Mouse (Mus musculus) neural tube, embryonic 13.5 days (tissue): Measurements from ENCODE around the gene Fam240a. TPM values are rescaled to one million over a fixed set of nuclear protein-coding genes. Genes with fewer than 3 reads are reported as not detected.
A peak's percentile ranks its signal among the peaks of the same experiment; 100 is the strongest.

Source experiments
- ATAC-seq: fragments of 200-750 bp; cut with Nextera tagmentation; 2 replicates; pipeline ENCODE4 v1.8.0; 2017; ENCODE audit warnings: low read depth, mild to moderate bottlenecking, moderate TSS enrichment, moderate library complexity
- H3K27ac ChIP-seq: fragments of 300-500 bp; sonication (generic); replicated peaks from 2 replicates; pipeline ENCODE4 v1.5.1; 2015; ENCODE audit warnings: moderate library complexity, mild to moderate bottlenecking, inconsistent platforms
- H3K27me3 ChIP-seq: fragments of 300-500 bp; sonication (generic); 2 replicates; pipeline ENCODE4 v1.6.1; 2015; ENCODE audit warnings: mild to moderate bottlenecking, inconsistent platforms
- H3K36me3 ChIP-seq: fragments of 300-500 bp; sonication (generic); 2 replicates; pipeline ENCODE4 v1.6.1; 2015; ENCODE audit warnings: mild to moderate bottlenecking, inconsistent platforms
- H3K4me1 ChIP-seq: fragments of 300-500 bp; sonication (generic); replicated peaks from 2 replicates; pipeline ENCODE4 v1.6.1; 2015; ENCODE audit warnings: inconsistent platforms
- H3K4me2 ChIP-seq: fragments of 300-500 bp; sonication (generic); 2 replicates; pipeline ENCODE4 v1.6.1; 2015; ENCODE audit warnings: inconsistent platforms, mild to moderate bottlenecking, moderate library complexity
- H3K4me3 ChIP-seq: fragments of 300-500 bp; sonication (generic); 2 replicates; pipeline ENCODE4 v1.5.1; 2015; ENCODE audit warnings: mild to moderate bottlenecking, inconsistent platforms
- H3K9ac ChIP-seq: fragments of 300-500 bp; sonication (generic); 2 replicates; pipeline ENCODE4 v1.6.1; 2015; ENCODE audit warnings: moderate library complexity, mild to moderate bottlenecking, inconsistent platforms
- H3K9me3 ChIP-seq: fragments of 300-500 bp; sonication (generic); 2 replicates; pipeline ENCODE4 v1.6.1; 2016; ENCODE audit warnings: inconsistent platforms
- WGBS: fragments of 180-500 bp; shearing (Covaris S2); methylation state at CpG from one replicate; pipeline ENCODE4 v1.1.7; 2015; 5-methylcytosine and 5-hydroxymethylcytosine counted together
- polyA plus RNA-seq: library from polyadenylated mRNA; unstranded; fragments of >200 nt; fragmentation: Nextera tagmentation; extraction: Ambion mirVana; gene quantifications from 2 replicates; pipeline ENCODE4 v1.2.1, GENCODE M21; 2015

The Fam240a gene
- not detected in 2 replicates for polyA plus RNA-seq

GRCm38 (mm10) chr9:110916786-110917185 lies at the start of gene Fam240a:
Gene Fam240a, minus strand, starts transcription at chr9:110916861.
- 94% methylated on average over 7 of the region's 7 CpGs for WGBS
- no peak within 1 kb of the TSS for H3K4me2 ChIP-seq

GRCm38 (mm10) chr9:110965910-110966231 lies 49.2 kb upstream of the Fam240a start:
- no peak overlapping the region for H3K27ac ChIP-seq
- H3K27me3 ChIP-seq, result no peaks in the 10 kb centered on the region
- no peaks in the 10 kb centered on the region for H3K4me1 ChIP-seq
- H3K4me2 ChIP-seq, result no peak overlapping the region
- ATAC-seq, result no peak
- no peaks in the 10 kb centered on the region for H3K9me3 ChIP-seq
- no peak overlapping the region for H3K9ac ChIP-seq
- 76% methylated on average over 2 of the region's 2 CpGs for WGBS
- H3K4me3 ChIP-seq, result no peak overlapping the region
- H3K36me3 ChIP-seq, result no peaks in the 10 kb centered on the region

More at GRCm38 (mm10) chr9:110916786-110917185, at the start of gene Fam240a:
- H3K4me3 ChIP-seq, result no peak within 1 kb of the TSS
- H3K9ac ChIP-seq, result no peak within 1 kb of the TSS
- no peaks in the 10 kb centered on the region for H3K9me3 ChIP-seq
- H3K27me3 ChIP-seq, result no peaks in the 10 kb centered on the region
- no peaks in the 10 kb centered on the region for H3K36me3 ChIP-seq
- peaks cover 10% of the 10 kb centered on the region; the same call in 1 of the 2 replicates for H3K4me1 ChIP-seq
- no peak for ATAC-seq
- no peak within 1 kb of the TSS for H3K27ac ChIP-seq

- WGBS, result 90% methylated on average over 22 of the region's 22 CpGs
- Histone ChIP-seq H3K4me1 (no peaks in the 10 kb centered on the region), H3K9me3 (no peaks in the 10 kb centered on the region), H3K27ac (no peak overlapping the region), H3K36me3 (no peaks in the 10 kb centered on the region), H3K4me2 (no peak overlapping the region), H3K27me3 (no peaks in the 10 kb centered on the region), H3K4me3 (no peak overlapping the region), H3K9ac (no peak overlapping the region)
- no peak for ATAC-seq
Measured at GRCm38 (mm10) chr9:110965062-110965909, 48.6 kb upstream of the Fam240a start.

GRCm38 (mm10) chr9:110963566-110964115 lies 47.0 kb upstream of the Fam240a start:
- Histone ChIP-seq H3K4me1 (no peaks in the 10 kb centered on the region), H3K4me3 (no peak overlapping the region), H3K27me3 (no peaks in the 10 kb centered on the region), H3K4me2 (no peak overlapping the region), H3K9ac (no peak overlapping the region), H3K9me3 (no peaks in the 10 kb centered on the region), H3K36me3 (no peaks in the 10 kb centered on the region), H3K27ac (no peak overlapping the region)
- no peak for ATAC-seq
- 89% methylated on average over 8 of the region's 8 CpGs for WGBS

GRCm38 (mm10) chr9:110961386-110961785 lies 44.7 kb upstream of the Fam240a start:
- H3K27ac ChIP-seq, result no peak overlapping the region
- WGBS, result 98% methylated on average over 8 of the region's 8 CpGs
- H3K4me3 ChIP-seq, result no peak overlapping the region
- H3K36me3 ChIP-seq, result no peaks in the 10 kb centered on the region
- no peaks in the 10 kb centered on the region for H3K4me1 ChIP-seq
- no peak overlapping the region for H3K9ac ChIP-seq
- H3K27me3 ChIP-seq, result no peaks in the 10 kb centered on the region
- H3K4me2 ChIP-seq, result no peak overlapping the region
- no peaks in the 10 kb centered on the region for H3K9me3 ChIP-seq
- no peak for ATAC-seq

- H3K36me3 ChIP-seq, result no peaks in the 10 kb centered on the region
- ATAC-seq, result no peak
- no peak overlapping the region for H3K9ac ChIP-seq
- H3K4me2 ChIP-seq, result no peak overlapping the region
- no peaks in the 10 kb centered on the region for H3K4me1 ChIP-seq
- no peak overlapping the region for H3K4me3 ChIP-seq
- H3K27me3 ChIP-seq, result no peaks in the 10 kb centered on the region; the same call in 1 of the 2 replicates
- no peaks in the 10 kb centered on the region for H3K9me3 ChIP-seq
- no peak overlapping the region for H3K27ac ChIP-seq
- 87% methylated on average over 13 of the region's 13 CpGs for WGBS
Measured at GRCm38 (mm10) chr9:110960230-110961149, 43.8 kb upstream of the Fam240a start.

- H3K9ac ChIP-seq, result no peak overlapping the region
- no peak overlapping the region for H3K4me2 ChIP-seq
- 0 out of 2 replicates have a peak, but pooled peaks cover 1% of the 10 kb centered on the region for H3K4me1 ChIP-seq
- no peaks in the 10 kb centered on the region for H3K36me3 ChIP-seq
- ATAC-seq, result no peak
- WGBS, result 84% methylated on average over 5 of the region's 5 CpGs
- H3K27me3 ChIP-seq, result peaks cover 7% of the 10 kb centered on the region
- no peak overlapping the region for H3K4me3 ChIP-seq
- no peak overlapping the region for H3K27ac ChIP-seq
- H3K9me3 ChIP-seq, result no peaks in the 10 kb centered on the region
Measured at GRCm38 (mm10) chr9:110959669-110960068, 43.0 kb upstream of the Fam240a start.

GRCm38 (mm10) chr9:110955962-110956361 lies 39.3 kb upstream of the Fam240a start:
- Histone ChIP-seq H3K36me3 (no peaks in the 10 kb centered on the region), H3K27ac (no peak overlapping the region), H3K9me3 (no peaks in the 10 kb centered on the region), H3K9ac (no peak overlapping the region), H3K4me3 (no peak overlapping the region), H3K27me3 (peaks cover 32% of the 10 kb centered on the region), H3K4me1 (0 out of 2 replicates have a peak, but pooled peaks cover 11% of the 10 kb centered on the region), H3K4me2 (no peak overlapping the region)
- ATAC-seq, result no peak
- WGBS, result 85% methylated on average over 6 of the region's 6 CpGs

- H3K36me3 ChIP-seq, result no peaks in the 10 kb centered on the region
- peaks cover 33% of the 10 kb centered on the region for H3K27me3 ChIP-seq
- no peak overlapping the region for H3K27ac ChIP-seq
- 0 out of 2 replicates have a peak, but pooled peaks cover 11% of the 10 kb centered on the region for H3K4me1 ChIP-seq
- 62% methylated on average over 2 of the region's 2 CpGs for WGBS
- no peaks in the 10 kb centered on the region for H3K9me3 ChIP-seq
- peak overlapping the region; percentile 89 for H3K4me2 ChIP-seq
- H3K9ac ChIP-seq, result no peak overlapping the region
- H3K4me3 ChIP-seq, result peak overlapping the region; percentile 46; the same call in 1 of the 2 replicates
- no peak for ATAC-seq
Measured at GRCm38 (mm10) chr9:110954681-110955445, 38.2 kb upstream of the Fam240a start.

GRCm38 (mm10) chr9:110953550-110954461 lies 37.1 kb upstream of the Fam240a start:
- H3K27ac ChIP-seq, result peak overlapping the region; percentile 76
- peak; percentile 93 for ATAC-seq
- no peaks in the 10 kb centered on the region for H3K9me3 ChIP-seq
- peak overlapping the region; percentile 46 for H3K4me3 ChIP-seq
- peak overlapping the region; percentile 89 for H3K4me2 ChIP-seq
- peak overlapping the region; percentile 70 for H3K9ac ChIP-seq
- H3K27me3 ChIP-seq, result peaks cover 33% of the 10 kb centered on the region
- no peaks in the 10 kb centered on the region for H3K36me3 ChIP-seq
- 1% methylated on average over 44 of the region's 44 CpGs for WGBS
- H3K4me1 ChIP-seq, result 0 out of 2 replicates have a peak, but pooled peaks cover 11% of the 10 kb centered on the region
